Mouse (Mus musculus): ENCODE results near the gene Cpne5. TPM values are rescaled to one million over a fixed set of nuclear protein-coding genes. Genes with fewer than 3 reads are reported as not detected.
"Not testable (repeated sequence)": the region's sequence is repeated elsewhere in the genome, so short reads cannot be mapped to it uniquely, and the experiment has no call there.

Cpne5 gene
- total RNA-seq, 2 experiments from 2014 or later: 146 to 155 TPM

DNA sequence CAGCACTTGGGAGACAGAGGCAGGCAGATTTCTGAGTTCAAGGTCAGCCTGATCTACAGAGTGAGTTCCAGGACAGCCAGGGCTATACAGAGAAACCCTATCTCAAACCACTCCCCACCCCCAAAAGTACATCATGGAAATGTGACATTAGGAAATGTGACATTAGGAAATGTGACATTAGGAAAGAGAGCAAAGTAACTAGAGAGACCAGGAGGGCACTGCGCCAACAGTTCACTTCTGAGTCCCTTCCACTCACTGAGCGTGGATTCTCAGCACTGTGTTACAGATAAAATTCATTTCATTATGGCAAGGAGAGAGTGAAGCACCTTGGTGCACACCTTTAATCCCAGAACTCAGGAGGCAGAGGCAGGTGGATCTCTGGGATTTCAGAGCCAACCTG is 21.0 kb upstream of the Cpne5 start:
- intact Hi-C loops (cut with DNase I): no loop called here

GRCm38 (mm10) chr17:29258025-29258558 is 20.1 kb upstream of the Cpne5 start:
- intact Hi-C loops (cut with DNase I): no loop called here
- DNase-seq (ENCODE audit: low spot score in 2 of 2): no peak

More for the DNA sequence above, 21.0 kb upstream of the Cpne5 start:
- DNase-seq (ENCODE audit: low spot score in 2 of 2): no peak

DNA sequence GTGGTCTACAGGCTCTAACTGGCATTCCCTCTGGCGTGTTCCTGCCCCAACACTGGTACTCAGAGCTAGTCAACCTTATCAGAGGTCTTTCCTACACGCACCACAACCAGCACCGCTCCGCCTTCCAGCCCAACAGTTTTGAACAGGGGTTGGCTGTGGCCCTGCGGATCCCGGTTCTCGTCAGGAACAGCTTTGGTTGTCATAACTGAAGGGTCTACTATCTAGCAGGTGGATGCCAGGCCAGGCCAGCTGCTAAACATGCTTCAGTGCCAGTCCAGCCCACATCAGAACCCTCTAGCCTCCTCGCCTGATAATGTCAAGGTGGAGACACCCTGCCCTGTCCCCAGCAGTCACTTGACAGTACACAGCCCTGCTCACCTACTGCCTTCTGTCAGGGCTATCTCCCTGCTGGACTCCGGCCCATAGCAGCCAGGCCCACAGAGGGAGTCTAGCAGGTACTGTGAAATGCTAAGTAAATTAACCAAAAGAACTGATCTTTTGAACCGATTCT is 19.1 kb upstream of the Cpne5 start:
- intact Hi-C loops (cut with DNase I): no loop called here
- DNase-seq (ENCODE audit: low spot score in 2 of 2): no peak

DNA sequence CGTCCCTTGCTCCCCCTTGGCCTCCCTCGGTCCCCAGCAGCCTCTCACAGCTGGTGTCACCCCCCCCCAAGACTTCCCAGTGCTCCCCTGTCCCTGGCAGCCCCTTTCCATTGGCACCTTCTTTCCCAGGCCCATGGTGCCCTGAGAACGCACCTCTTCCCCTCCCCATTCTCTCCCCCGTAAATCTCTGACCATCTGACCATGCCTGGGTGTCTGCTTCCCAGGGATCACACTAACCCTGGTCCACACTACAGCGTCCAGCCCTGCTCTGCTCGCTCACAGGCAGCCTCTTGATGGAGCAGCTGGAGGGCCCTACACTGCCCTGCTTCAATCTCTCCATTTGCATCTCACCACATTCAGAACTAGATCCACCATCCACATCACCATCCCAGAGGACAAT is 18.5 kb upstream of the Cpne5 start:
- DNase-seq (ENCODE audit: low spot score in 2 of 2): no peak
- intact Hi-C loops (cut with DNase I): no loop called here

- intact Hi-C loops (cut with DNase I); DNase-seq (ENCODE audit: low spot score in 2 of 2): not testable (repeated sequence)
Observed at GRCm38 (mm10) chr17:29254784-29255183, 16.8 kb upstream of the Cpne5 start.

GRCm38 (mm10) chr17:29253684-29254083 is 15.7 kb upstream of the Cpne5 start:
- no peak for DNase-seq (ENCODE audit: low spot score in 2 of 2)
- intact Hi-C loops (cut with DNase I): no loop called here

DNA sequence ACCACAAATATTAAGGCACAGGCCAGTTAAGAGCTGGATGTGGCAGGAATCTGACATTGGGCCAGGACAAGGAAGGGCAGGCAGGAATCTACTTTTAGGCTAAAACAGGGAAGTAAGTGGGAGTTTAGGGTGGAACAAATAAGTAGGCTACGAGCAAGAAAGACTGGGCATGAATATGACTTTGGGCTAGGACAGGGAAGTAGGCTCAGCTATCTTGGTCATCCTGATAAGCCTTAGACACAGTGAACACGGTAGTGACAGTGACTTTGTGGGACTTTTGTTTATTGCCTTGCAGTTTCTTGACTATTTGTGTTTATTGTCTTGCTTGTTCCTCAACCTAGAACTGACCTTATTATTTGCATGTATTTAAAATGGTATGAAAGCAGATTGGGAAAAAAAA is 15.3 kb upstream of the Cpne5 start:
- intact Hi-C loops (cut with DNase I): no loop called here
- DNase-seq (ENCODE audit: low spot score in 2 of 2): no peak

DNA sequence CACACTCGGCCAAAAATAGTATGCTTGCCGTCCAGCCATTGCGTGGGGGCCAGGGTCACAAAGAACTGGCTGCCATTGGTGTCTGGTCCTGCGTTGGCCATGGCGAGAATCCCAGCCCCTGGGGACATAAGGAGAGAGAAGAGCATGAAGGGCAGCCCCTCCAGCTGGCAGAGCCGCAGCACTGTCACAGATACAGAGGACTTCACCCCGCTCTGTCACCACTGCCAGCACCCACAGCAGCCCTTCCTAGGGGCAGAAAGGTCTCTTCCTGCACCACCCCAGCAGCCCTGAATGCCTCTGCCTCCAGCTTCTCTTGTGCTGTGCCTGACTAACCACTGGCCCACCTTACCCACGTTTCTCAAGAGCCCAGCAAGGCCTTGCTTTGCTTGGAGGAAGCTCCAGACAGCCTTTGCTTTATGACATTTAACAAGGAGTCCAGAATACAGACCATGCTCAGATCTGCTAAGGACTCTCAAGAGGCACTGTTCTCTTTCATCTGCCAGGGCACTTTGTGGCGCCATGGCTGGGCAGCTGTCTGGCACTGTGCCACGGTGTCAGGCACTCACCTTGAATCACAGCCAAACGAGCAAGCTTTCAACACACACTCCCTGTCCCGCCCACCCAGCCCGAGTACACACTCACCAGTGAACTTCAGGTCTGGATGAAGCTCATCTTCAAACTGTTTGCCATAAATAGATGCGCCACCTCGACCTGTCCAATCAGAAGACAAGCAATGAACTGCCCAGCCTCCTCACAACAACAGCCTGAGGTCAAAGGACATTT is 13.8 kb upstream of the Cpne5 start:
- no peak for DNase-seq (ENCODE audit: low spot score in 2 of 2)
- intact Hi-C loops (cut with DNase I): no loop called here

DNA sequence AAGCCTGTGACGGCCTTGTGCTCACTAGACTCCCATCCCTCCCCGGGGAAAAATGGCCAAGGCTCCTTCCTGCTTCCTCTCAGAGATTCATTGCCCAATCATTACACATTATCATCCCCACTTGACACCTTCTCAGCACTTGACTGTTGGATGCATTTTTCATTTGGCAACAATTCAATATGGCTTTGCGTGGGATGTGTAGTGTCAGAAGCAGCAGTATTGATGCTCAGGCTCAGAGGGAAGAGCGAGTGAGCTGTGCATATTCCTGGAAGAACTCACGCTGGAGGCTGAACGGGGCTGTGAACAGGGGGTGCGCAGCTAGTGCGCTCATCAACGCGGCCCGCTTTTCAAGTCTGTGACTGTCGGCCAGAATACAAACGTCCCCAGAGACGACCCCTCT is 13.0 kb upstream of the Cpne5 start:
- intact Hi-C loops (cut with DNase I); DNase-seq (ENCODE audit: low spot score in 2 of 2): not testable (repeated sequence)

DNA sequence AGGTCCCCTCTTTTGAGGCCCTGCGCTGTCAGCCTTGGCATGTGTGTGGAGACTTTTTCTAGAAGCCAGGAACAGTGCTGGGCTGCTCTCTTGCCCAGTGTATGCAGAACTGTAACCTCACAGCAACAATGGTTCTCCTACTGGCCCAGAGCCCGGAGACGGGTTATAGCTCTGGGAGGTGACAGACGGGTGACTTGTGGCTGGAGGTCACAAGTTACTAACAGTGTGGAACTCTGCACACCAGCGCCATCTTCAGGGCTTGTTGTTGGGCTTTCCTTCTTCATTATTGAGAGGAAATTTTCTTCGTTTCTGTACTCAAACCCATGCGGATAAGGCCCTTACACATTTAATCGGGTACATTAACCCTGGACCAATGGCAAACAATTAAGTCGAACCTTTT is 11.5 kb upstream of the Cpne5 start:
- no peak for DNase-seq (ENCODE audit: low spot score in 2 of 2)
- intact Hi-C loops (cut with DNase I): loop anchor here (5.0 kb wide), 2 partner anchors 152 to 202 kb away; no protein-coding TSS in a partner anchor

GRCm38 (mm10) chr17:29247881-29248280 is 9.9 kb upstream of the Cpne5 start:
- DNase-seq (ENCODE audit: low spot score in 2 of 2): peak; percentile 46 to 67
- intact Hi-C loops (cut with DNase I): loop anchor here (5.0 kb wide), 2 partner anchors 151 to 201 kb away; no protein-coding TSS in a partner anchor

- no peak for DNase-seq (ENCODE audit: low spot score in 2 of 2)
- intact Hi-C loops (cut with DNase I): loop anchor here (5.0 kb wide), 2 partner anchors 149 to 199 kb away; no protein-coding TSS in a partner anchor
Observed at GRCm38 (mm10) chr17:29246602-29247001, 8.6 kb upstream of the Cpne5 start.

DNA sequence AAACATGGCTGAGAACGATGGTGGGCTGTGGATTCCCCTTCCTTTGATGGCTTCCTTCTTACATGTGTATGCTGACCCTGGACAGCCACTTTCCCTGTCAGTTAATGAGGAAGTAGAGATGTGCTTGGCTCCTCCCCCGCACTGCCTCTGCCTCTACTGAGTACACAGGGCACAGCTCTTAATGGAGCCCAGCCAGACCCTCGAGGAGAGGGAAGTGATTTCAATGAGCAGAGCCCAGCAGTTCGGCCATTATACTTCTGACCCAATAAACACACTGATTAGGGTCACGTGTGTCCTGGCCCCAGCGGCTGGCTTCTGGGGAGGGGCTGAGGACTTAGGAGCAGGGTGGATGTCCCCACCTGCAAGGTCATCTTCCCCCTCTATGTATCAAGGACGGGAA is 7.8 kb upstream of the Cpne5 start:
- intact Hi-C loops (cut with DNase I): loop anchor here (2.0 to 5.0 kb wide), 3 partner anchors 67 to 198 kb away; no protein-coding TSS in a partner anchor
- DNase-seq (ENCODE audit: low spot score in 2 of 2): no peak

- intact Hi-C loops (cut with DNase I): loop anchor here (2.0 to 5.0 kb wide), 3 partner anchors 66 to 198 kb away; no protein-coding TSS in a partner anchor
- DNase-seq (ENCODE audit: low spot score in 2 of 2): no peak
Observed at GRCm38 (mm10) chr17:29244912-29245311, 6.9 kb upstream of the Cpne5 start.

- intact Hi-C loops (cut with DNase I): no loop called here
- DNase-seq (ENCODE audit: low spot score in 2 of 2): peak; percentile 26 to 34
Observed at GRCm38 (mm10) chr17:29238421-29238945, 516 bp upstream of the Cpne5 start.

GRCm38 (mm10) chr17:29237267-29237771 is 648 bp downstream of the Cpne5 start:
- intact Hi-C loops (cut with DNase I): no loop called here
- DNase-seq (ENCODE audit: low spot score in 2 of 2): no peak

DNA sequence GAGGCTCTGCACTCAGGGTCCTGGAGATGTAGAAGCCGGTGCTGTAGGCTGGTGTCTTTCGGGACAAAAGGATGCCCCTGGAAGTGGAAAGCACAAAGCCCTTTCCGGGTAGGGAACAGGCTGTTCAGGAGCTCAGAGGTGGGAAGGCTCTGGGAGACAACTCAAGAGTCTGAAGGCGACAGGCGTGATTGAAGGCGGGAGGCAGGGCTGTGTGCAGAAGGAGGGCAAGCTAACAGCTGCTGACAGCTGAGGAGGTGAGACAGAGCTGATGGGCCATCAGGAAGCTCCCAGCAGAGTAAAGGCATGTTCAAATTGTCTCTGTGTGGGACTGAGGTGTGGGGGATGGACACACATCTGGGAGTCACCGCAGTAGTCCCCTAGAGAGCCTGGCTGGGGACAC is 1.9 kb downstream of the Cpne5 start:
- intact Hi-C loops (cut with DNase I): no loop called here
- DNase-seq (ENCODE audit: low spot score in 2 of 2): peak in 1 of 2 experiments; percentile 35

- intact Hi-C loops (cut with DNase I): no loop called here
Observed at GRCm38 (mm10) chr17:29231109-29231508, 6.9 kb downstream of the Cpne5 start.

GRCm38 (mm10) chr17:29220631-29221030 is 17.3 kb downstream of the Cpne5 start:
- DNase-seq (ENCODE audit: low spot score in 2 of 2): no peak
- intact Hi-C loops (cut with DNase I): no loop called here

More at GRCm38 (mm10) chr17:29231109-29231508, 6.9 kb downstream of the Cpne5 start:
- DNase-seq (ENCODE audit: low spot score in 2 of 2): no peak

DNA sequence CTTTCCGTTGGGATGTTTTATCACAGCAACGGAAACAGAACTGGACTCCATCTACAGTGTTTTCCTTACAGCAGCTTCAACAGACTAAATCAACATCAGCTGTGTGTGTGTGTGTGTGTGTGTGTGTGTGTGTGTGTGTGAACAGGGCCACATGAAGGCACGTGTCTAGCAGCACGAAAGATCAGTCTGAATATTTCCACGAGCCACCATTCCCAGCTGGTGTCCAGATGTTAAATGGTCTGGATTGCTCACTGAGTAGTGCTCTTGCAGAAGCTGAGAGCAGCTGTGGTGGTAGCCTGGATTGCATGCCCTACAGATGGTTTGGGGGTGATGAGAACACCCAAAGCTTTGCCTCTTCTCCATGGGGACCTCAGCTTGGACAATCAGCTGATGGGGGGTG is 19.9 kb downstream of the Cpne5 start:
- DNase-seq (ENCODE audit: low spot score in 2 of 2): no peak
- intact Hi-C loops (cut with DNase I): no loop called here
